Mouse (Mus musculus): ENCODE results near the gene Cab39l.
A peak's percentile ranks its signal among the peaks of the same experiment; 100 is the strongest.

DNA sequence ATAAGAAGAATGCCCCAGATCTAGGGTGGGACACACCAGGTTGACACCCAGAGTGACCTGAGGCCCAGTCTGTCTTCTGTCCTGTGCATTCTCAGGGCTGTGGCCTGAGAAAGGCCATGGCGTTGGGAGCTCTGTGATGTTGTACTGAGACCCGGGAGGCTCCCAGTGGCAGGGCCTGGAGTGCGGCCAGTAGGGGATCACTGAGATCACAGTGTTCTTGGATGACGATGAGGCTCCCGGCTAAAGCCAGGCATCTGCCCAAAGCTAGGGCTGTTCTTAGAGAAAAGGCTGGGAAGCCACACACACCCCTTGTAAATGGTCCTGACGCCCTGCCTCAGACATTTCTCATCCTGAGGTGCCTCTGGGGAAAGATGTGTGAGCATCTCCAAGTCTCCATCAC lies 108.3 kb downstream of the Cab39l start:
- TF ChIP-seq CTCF (IDR thresholded peaks at IDR 0.05): 0 out of 2 replicates have a peak, but pooled peaks have one; percentile 10
- TF ChIP-seq EP300 (IDR thresholded peaks at IDR 0.05; ENCODE audit: insufficient read depth, low read depth, low read length): no peak
- TF ChIP-seq POLR2A (IDR thresholded peaks at IDR 0.05; ENCODE audit: insufficient read depth, low read depth, low read length): no peak

Measured in heart, adult 2 months (tissue).